Mouse (Mus musculus): Measurements from ENCODE around the gene Olfr1328. TPM values are rescaled to one million over a fixed set of nuclear protein-coding genes. Genes with fewer than 3 reads are reported as not detected.
"Not testable (repeated sequence)": the region's sequence is repeated elsewhere in the genome, so short reads cannot be mapped to it uniquely, and the experiment has no call there.

Gene Olfr1328
- total RNA-seq (2015) (not detected in 2 replicates), total RNA-seq (2017) (not detected in 2 replicates)

DNA sequence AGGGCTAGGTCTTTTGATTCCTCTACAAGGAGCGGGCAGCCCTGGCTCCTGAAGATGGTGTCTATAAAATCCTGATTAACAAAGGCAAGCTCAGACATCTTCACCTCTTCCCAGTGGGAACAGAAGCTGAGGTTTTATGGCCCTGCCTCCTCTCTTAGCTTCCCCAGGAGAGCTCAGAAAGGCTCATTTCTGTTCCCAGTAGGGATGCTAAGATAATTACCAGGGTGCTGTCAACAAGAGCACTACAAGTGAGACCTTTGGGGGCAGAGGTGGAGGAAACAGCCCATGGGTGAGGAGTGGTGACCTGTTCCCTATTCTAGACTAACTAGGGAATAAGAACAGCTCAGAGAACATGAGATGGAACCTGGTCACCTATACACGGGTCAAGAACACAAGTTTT is at the start of gene Olfr1328:
Gene Olfr1328 (minus strand): TSS at position 101 of the 400 bp plus-strand sequence.
- ATAC-seq (ENCODE audit: poor library complexity, severe bottlenecking) = no peak

DNA sequence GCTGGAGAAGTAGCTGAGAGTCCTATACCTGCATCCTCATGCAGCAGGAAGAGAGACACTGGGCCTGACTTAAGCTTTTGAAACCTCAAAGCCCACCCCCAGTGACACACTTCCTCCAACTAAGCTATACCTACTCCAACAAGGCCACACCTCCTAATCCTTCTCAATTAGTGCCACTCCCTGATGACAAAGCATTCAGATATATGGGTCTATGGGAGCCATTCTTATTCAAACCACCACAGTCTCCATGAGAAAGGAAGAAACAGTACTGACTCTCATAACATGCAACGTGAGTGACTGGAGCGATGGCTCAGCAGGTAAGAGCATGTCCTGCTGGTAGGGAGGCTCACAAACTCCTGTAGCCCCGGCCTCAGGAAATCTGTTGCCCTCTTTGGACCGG is 46.9 kb upstream of the Olfr1328 start:
- no peak for ATAC-seq (ENCODE audit: poor library complexity, severe bottlenecking)

DNA sequence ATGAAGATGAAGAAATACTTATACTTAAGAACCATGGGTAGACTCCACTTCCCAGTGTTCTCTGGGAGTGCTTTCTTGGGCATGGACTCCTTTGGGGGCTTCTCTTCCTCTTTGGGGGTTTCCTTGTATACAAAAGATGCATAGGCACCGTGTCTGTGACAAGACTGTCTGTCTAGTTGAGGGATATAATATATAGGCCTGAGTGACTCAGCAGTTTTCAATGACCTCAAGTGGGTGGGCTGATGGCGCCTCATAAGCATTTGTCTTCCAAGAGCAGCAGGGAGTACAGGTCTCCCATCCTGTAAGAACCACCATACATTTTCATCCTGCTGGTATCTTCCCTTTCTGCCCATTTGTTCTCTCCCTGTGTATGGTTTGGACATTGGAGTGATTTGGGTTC is 34.9 kb upstream of the Olfr1328 start:
- no peak for ATAC-seq (ENCODE audit: poor library complexity, severe bottlenecking)

DNA sequence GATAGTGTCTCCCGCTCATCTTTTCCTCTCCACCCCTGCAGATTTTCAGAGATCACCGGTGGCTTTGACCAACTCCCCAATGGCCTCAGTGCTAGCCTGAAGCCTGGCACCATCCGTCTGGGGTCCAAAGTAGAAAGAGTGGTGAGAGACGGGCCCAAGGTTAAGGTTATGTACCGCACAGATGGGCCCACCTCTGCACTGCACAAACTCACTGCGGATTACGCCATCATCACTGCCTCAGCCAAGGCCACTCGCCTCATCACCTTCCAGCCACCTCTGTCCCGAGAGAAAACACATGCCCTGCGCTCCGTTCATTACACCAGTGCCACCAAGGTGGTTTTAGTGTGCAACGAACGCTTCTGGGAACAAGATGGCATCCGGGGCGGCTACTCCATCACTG is 29.3 kb upstream of the Olfr1328 start:
- no peak for ATAC-seq (ENCODE audit: poor library complexity, severe bottlenecking)

DNA sequence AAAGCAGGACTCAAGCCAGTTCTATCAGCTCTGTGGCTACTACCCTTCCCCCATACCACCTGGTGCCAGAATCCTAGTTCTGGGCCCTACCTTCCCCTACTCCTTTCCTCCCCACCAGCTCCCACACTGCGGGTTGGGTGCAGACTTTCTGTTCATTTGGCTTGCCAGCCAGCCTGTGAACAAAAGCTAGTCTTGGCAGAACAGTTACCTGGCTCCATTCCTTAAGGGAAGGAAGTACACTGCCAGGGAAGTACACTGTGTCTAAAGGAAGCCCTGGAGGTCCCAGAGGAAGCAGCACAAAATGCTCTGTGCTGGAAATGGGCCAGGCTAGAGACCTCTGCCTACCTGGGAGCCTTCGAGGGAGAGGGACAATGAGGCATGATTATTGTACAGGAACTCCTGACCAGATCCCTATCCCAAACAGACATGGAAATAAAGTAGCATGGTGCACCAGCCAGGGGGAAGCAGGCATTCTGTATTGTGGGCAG is 22.8 kb upstream of the Olfr1328 start, which contains the start of gene Lao1:
Gene Lao1 (plus strand): TSS at position 438 of the 488 bp plus-strand sequence.
- ATAC-seq (ENCODE audit: poor library complexity, severe bottlenecking) = no peak

DNA sequence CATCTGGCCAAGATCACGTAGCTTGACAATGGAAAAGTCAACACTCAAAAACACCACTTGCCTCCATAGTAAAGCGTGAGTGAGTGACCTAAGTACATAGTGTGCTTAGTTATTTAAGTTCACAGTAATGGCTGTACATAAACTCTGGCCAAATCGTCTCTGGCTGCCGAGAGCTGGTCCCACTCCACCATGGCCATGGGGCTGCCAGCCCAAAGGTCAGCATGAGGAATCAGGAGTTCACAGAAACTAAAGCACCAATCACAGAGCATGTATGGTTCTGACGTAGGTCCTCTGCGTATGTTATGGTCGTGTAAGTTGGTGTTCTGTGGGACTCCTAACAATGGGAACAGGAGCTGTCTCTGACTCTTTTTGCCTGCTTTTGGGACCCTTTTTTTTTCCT is 20.4 kb upstream of the Olfr1328 start:
- ATAC-seq (ENCODE audit: poor library complexity, severe bottlenecking) = no peak

DNA sequence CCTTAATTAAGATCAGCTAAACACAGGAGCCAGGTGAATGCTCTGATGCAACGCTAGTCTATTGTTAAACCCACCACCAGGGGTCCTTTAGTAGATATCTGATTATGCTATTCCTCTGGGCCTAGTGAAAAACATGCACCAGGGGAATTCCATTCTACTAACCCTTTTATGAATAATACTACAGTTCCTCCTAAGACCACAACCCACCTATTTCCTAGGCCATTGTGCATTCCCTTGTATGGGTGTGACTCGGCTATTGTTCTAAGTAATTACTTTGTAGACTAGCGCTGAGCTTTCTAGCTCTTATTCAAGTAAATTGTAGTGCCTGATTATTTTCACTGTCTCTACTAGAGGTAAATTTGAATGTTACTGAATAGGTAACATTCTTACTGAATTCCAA is 7.1 kb downstream of the Olfr1328 start:
- ATAC-seq (ENCODE audit: poor library complexity, severe bottlenecking) = not testable (repeated sequence)

DNA sequence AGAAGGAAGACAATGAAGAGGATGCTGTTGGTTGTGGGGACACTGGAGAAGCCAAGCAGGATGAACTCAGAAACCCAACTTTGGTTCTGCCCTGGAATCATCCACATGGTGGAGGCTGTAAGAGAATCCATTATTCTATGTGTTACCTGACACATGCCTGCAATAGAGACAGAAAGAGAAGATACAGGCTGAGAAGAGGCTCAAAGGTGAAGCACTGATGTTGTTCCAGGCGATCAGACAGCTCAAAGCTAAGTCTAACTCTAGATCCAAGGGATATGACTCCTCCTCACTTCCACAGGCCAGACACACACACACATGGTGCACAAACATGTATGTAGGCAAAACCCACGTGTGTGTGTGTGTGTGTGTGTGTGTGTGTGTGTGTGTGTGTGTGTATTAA is 21.0 kb downstream of the Olfr1328 start, which contains the start of gene Olfr1329:
Gene Olfr1329 (minus strand): TSS at position 101 of the 400 bp plus-strand sequence.
- not testable (repeated sequence) for ATAC-seq (ENCODE audit: poor library complexity, severe bottlenecking)

DNA sequence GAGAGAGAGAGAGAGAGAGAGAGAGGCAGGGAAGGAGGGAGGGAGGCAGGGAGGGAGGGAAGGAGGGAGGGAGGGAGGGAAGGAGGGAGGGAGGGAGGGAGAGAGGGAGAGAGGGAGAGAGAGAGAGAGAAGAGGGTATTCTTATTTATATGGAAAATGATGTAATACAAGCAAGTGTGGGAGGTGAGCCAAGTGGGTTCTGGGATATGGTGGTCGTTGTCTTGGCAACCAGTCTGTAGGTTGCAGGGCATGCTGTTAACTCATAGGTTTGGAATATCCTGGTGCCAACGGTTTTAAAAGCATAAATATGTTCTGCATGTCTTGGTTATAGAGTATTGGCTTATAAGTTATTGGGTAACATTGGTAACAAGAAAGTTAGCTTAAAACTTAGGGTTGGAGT is 36.4 kb downstream of the Olfr1328 start:
- no peak for ATAC-seq (ENCODE audit: poor library complexity, severe bottlenecking)

DNA sequence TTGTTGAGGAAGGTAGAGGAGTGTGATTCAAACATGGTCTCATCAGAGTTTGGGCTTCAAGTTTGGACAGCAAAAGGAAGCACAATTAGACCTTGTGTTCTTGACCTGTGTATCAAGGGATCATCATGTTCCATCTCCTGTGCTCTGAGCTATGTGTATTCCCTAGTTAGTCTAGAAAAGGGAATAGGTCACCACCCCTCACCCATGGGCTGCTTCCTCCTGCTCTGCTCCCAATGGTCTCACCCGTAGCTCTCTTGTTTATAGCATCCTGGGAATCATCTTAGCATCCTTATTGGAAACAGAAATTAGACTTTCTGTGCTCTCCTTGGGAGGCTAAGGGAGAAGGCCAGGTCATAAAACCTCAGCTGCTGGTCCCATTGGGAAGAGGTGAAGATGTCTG is 50.1 kb downstream of the Olfr1328 start, which contains the start of gene Olfr1330:
Gene Olfr1330 (plus strand): TSS at position 301 of the 400 bp plus-strand sequence.
- no peak for ATAC-seq (ENCODE audit: poor library complexity, severe bottlenecking)

Other genes with a start within 250 kb of the Olfr1328 start
- gene Olfr1342, start 245.9 kb downstream of the Olfr1328 start, total RNA-seq (2015) = not detected in 2 replicates
- not detected in 2 replicates for gene Olfr1342, start 245.9 kb downstream of the Olfr1328 start, total RNA-seq (2017)
- not detected in 2 replicates for gene Olfr1341, start 235.1 kb downstream of the Olfr1328 start, total RNA-seq (2015)
- not detected in 2 replicates for gene Olfr1341, start 235.1 kb downstream of the Olfr1328 start, total RNA-seq (2017)
- gene Olfr1340, start 218.5 kb downstream of the Olfr1328 start, total RNA-seq (2015) = not detected in 2 replicates
- gene Olfr1340, start 218.5 kb downstream of the Olfr1328 start, total RNA-seq (2017) = not detected in 2 replicates
- not detected in 2 replicates for gene Olfr1339, start 206.4 kb downstream of the Olfr1328 start, total RNA-seq (2015)
- gene Olfr1339, start 206.4 kb downstream of the Olfr1328 start, total RNA-seq (2017) = not detected in 2 replicates
- gene Olfr1338, start 179.9 kb downstream of the Olfr1328 start, total RNA-seq (2015) = not detected in 2 replicates
- not detected in 2 replicates for gene Olfr1338, start 179.9 kb downstream of the Olfr1328 start, total RNA-seq (2017)
- not detected in 2 replicates for gene Olfr1337, start 156.0 kb downstream of the Olfr1328 start, total RNA-seq (2015)
- gene Olfr1337, start 156.0 kb downstream of the Olfr1328 start, total RNA-seq (2017) = not detected in 2 replicates
- gene Olfr1335, start 128.7 kb downstream of the Olfr1328 start, total RNA-seq (2015) = not detected in 2 replicates
- gene Olfr1335, start 128.7 kb downstream of the Olfr1328 start, total RNA-seq (2017) = not detected in 2 replicates
- not detected in 2 replicates for gene Olfr1333, start 102.3 kb downstream of the Olfr1328 start, total RNA-seq (2015)
- gene Olfr1333, start 102.3 kb downstream of the Olfr1328 start, total RNA-seq (2017) = not detected in 2 replicates
- gene Olfr1331, start 74.0 kb downstream of the Olfr1328 start, total RNA-seq (2015) = not detected in 2 replicates
- gene Olfr1331, start 74.0 kb downstream of the Olfr1328 start, total RNA-seq (2017) = not detected in 2 replicates
- gene Olfr1330, start 50.0 kb downstream of the Olfr1328 start, total RNA-seq (2015) = not detected in 2 replicates
- not detected in 2 replicates for gene Olfr1330, start 50.0 kb downstream of the Olfr1328 start, total RNA-seq (2017)
- not detected in 2 replicates for gene Olfr1329, start 21.1 kb downstream of the Olfr1328 start, total RNA-seq (2015)
- not detected in 2 replicates for gene Olfr1329, start 21.1 kb downstream of the Olfr1328 start, total RNA-seq (2017)
- gene Lao1, start 23.0 kb upstream of the Olfr1328 start, total RNA-seq (2015) = not detected in 2 replicates
- gene Lao1, start 23.0 kb upstream of the Olfr1328 start, total RNA-seq (2017) = not detected in 2 replicates
- gene Slc2a1, start 170.1 kb upstream of the Olfr1328 start, total RNA-seq (2015) = 9.0 and 14.4 TPM in 2 replicates
- 14.3 and 18.0 TPM in 2 replicates for gene Slc2a1, start 170.1 kb upstream of the Olfr1328 start, total RNA-seq (2017)
- gene Zfp691, start 235.6 kb upstream of the Olfr1328 start, total RNA-seq (2015) = 7.0 and 10.2 TPM in 2 replicates
- 1.9 and 4.5 TPM in 2 replicates for gene Zfp691, start 235.6 kb upstream of the Olfr1328 start, total RNA-seq (2017)

Data from megakaryocyte, adult 5-6 weeks (primary cell).